Mouse (Mus musculus): Measurements from ENCODE around the gene Ak2. TPM values are rescaled to one million over a fixed set of nuclear protein-coding genes. Genes with fewer than 3 reads are reported as not detected.
A peak's percentile ranks its signal among the peaks of the same experiment; 100 is the strongest.

Ak2 gene
- polyA plus RNA-seq, 1 experiment from 2014 or later, result 136 TPM

DNA sequence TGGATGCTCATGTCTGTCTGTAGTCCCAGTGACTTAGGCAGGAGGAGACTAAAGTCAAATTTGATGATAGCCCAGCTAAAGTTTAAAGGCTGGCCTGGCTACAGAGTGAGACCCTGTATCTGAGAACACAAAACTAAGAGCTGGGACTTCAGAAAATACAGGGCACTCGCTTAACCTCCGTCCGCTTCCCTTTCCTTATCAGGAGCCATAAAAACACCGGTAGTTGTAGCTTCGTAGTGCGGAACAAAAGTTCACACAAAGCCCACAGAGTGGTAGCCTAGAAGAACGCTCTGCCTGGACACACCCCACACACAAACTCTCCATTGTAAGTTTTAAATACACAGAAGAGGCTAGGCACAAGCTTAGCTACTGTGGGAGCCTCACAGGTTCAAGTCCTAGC, 3.5 kb downstream of the Ak2 start:
- H3K9me3 ChIP-seq, result no peaks in the 10 kb centered on the region
- peaks cover 35% of the 10 kb centered on the region for H3K36me3 ChIP-seq
- no peak overlapping the region for H3K27ac ChIP-seq (replicated peaks)
- 95% methylated on average over 7 of the region's 7 CpGs for WGBS
- peaks cover 15% of the 10 kb centered on the region; the same call in 1 of the 2 replicates for H3K27me3 ChIP-seq
- H3K4me3 ChIP-seq, result no peak overlapping the region
- no peak overlapping the region for H3K4me2 ChIP-seq (replicated peaks)
- peaks cover 16% of the 10 kb centered on the region for H3K4me1 ChIP-seq
- 0 out of 2 replicates have a peak overlapping the region, but pooled peaks have one; percentile 72 for H3K9ac ChIP-seq (replicated peaks)
- ATAC-seq (ENCODE audit: low FRiP score, low read depth), result no peak

DNA sequence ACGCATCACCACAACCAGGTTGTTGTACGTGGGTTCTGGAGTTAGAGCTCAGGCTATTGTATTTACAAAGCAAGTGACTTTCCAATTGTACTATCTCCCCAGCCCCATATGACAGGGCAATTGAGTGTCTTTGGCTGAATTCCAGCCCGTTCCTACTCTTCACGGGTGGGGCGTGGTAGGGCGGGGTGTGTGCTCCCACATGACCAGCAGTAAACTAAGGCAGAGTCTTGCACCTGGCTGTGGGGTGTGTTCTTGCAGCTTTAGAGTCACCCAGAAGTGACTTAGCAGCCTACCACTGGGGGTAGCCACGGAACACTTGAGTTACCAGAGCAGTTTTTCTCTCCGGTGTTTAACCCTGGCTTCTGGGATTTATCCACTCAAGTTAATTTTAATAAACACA, 5.5 kb downstream of the Ak2 start:
- H3K27ac ChIP-seq (replicated peaks), result no peak overlapping the region
- H3K4me2 ChIP-seq (replicated peaks), result no peak overlapping the region
- peaks cover 55% of the 10 kb centered on the region for H3K36me3 ChIP-seq
- no peak for ATAC-seq (ENCODE audit: low FRiP score, low read depth)
- H3K9ac ChIP-seq (replicated peaks), result no peak overlapping the region
- peaks cover 16% of the 10 kb centered on the region for H3K4me1 ChIP-seq
- H3K4me3 ChIP-seq, result no peak overlapping the region
- 90% methylated on average over 8 of the region's 8 CpGs for WGBS
- H3K27me3 ChIP-seq, result peaks cover 2% of the 10 kb centered on the region; the same call in 1 of the 2 replicates
- H3K9me3 ChIP-seq, result no peaks in the 10 kb centered on the region

DNA sequence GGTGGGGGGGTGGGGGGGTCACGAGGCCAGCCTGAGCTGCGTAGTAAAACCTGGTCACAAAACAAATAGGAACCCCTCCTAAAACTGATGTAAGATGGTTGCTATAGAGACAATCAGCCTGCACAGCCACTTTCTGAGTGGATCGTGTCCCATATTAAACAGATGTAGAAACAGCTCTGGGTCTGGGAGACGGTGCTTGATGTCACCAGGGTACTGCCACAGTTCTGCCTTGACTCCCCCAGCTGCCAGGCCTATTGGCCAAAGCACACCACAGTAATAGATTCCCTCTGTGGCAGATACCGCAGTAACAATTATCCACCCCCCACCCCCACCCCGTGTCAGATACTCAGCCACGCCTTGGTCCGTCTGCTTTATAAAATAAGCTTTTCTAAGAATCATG, 6.6 kb downstream of the Ak2 start:
- Histone ChIP-seq H3K27me3 (no peaks in the 10 kb centered on the region), H3K4me2 (replicated peaks) (no peak overlapping the region), H3K4me3 (no peak overlapping the region), H3K36me3 (peaks cover 66% of the 10 kb centered on the region), H3K4me1 (peaks cover 16% of the 10 kb centered on the region), H3K27ac (replicated peaks) (no peak overlapping the region), H3K9ac (replicated peaks) (no peak overlapping the region), H3K9me3 (no peaks in the 10 kb centered on the region)
- no peak for ATAC-seq (ENCODE audit: low FRiP score, low read depth)
- 92% methylated on average over 8 of the region's 8 CpGs for WGBS

DNA sequence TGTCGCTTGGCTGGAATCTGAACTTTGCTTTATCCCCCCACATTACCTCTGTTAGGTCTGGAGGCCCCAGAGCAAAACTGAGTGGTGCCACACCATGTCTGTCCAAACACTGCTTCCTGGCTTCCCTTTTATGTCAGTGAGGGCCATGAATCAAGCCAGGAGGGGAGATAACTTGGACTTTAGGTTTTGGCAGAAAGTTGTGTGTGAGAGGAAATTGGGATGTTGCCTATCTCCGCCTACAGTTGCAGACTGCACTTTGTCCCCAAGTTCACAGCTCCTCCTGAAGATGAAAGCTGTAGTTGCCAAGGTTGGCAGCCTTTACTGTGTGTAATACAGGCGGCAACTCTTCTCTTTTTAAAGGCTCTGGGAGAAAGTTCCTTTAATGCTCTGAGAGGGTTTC, 9.0 kb downstream of the Ak2 start:
- Histone ChIP-seq H3K9me3 (no peaks in the 10 kb centered on the region), H3K4me2 (replicated peaks) (no peak overlapping the region), H3K27me3 (no peaks in the 10 kb centered on the region), H3K9ac (replicated peaks) (no peak overlapping the region), H3K4me3 (no peak overlapping the region), H3K27ac (replicated peaks) (no peak overlapping the region), H3K4me1 (no peaks in the 10 kb centered on the region), H3K36me3 (peaks cover 77% of the 10 kb centered on the region)
- ATAC-seq (ENCODE audit: low FRiP score, low read depth), result no peak
- 94% methylated on average over 3 of the region's 3 CpGs for WGBS

DNA sequence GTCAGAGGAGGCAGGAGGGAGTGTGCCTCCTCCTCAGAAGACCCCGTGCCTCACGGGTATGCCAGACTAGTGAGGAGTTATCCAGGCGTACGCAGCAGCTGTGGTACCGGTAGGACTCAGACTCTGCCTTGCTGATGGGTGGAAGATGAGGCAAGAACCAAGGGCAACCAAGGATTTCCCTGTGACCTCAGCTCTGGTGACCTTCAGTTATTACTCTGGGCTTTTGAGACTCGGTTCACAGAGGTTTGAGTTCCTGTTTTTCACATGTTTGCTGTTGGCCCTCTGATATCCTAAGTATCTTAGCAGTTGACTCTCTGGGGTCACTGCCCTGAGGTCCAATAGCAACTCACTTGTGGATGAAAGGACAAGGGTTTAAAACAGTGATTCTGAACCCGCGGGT, 12.0 kb downstream of the Ak2 start:
- Histone ChIP-seq H3K9me3 (no peaks in the 10 kb centered on the region), H3K4me3 (no peak overlapping the region), H3K4me1 (no peaks in the 10 kb centered on the region), H3K4me2 (replicated peaks) (no peak overlapping the region), H3K9ac (replicated peaks) (no peak overlapping the region), H3K27ac (replicated peaks) (no peak overlapping the region), H3K36me3 (peaks cover 77% of the 10 kb centered on the region), H3K27me3 (no peaks in the 10 kb centered on the region)
- no peak for ATAC-seq (ENCODE audit: low FRiP score, low read depth)
- WGBS, result 88% methylated on average over 8 of the region's 8 CpGs

DNA sequence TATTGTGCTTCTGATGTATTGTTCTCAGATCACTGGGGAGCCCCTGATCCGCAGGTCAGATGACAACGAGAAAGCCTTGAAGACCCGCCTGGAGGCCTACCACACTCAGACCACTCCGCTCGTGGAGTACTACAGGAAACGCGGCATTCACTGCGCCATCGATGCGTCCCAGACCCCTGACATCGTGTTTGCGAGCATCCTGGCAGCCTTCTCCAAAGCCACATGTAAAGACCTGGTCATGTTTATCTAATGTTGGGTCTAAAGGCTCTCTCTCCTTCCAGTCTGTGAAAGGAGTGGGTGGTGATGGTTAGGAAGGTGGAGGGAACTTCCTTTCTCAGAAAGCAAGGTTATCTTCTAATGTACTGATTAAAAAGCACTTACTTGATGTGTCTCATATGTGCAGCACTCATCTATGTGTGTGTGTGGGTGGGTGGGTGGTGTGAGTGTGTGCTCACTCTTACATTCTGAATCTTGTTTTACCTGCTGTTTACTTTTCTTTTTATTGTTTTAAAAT, 16.3 kb downstream of the Ak2 start:
- no peaks in the 10 kb centered on the region for H3K27me3 ChIP-seq
- no peak overlapping the region for H3K4me3 ChIP-seq
- H3K4me2 ChIP-seq (replicated peaks), result no peak overlapping the region
- no peak overlapping the region for H3K9ac ChIP-seq (replicated peaks)
- no peaks in the 10 kb centered on the region for H3K9me3 ChIP-seq
- WGBS, result 80% methylated on average over 12 of the region's 12 CpGs
- no peak overlapping the region for H3K27ac ChIP-seq (replicated peaks)
- H3K36me3 ChIP-seq, result peaks cover 56% of the 10 kb centered on the region
- no peak for ATAC-seq (ENCODE audit: low FRiP score, low read depth)
- H3K4me1 ChIP-seq, result 0 out of 2 replicates have a peak, but pooled peaks cover 4% of the 10 kb centered on the region

DNA sequence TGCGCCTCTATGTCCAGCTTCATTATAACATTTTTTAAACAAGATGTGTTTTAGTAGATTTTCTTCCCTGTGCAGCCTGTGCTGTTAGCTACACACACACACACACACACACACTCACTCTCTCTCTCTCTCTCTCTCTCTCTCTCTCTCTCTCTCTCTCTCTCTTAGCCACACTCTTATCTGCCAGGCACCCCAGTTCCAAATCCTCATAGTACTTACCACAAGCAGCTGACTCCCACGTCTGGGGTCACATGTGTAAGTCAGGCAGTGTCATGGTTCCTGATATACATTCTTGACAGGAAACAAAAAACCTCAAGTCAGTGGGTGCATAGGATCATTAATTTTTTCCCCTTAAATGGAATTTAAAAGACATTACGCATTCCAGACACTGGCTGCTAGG, 16.9 kb downstream of the Ak2 start:
- H3K4me1 ChIP-seq, result 0 out of 2 replicates have a peak, but pooled peaks cover 4% of the 10 kb centered on the region
- H3K27ac ChIP-seq (replicated peaks), result no peak overlapping the region
- no peak overlapping the region for H3K4me2 ChIP-seq (replicated peaks)
- H3K27me3 ChIP-seq, result no peaks in the 10 kb centered on the region
- no peak overlapping the region for H3K9ac ChIP-seq (replicated peaks)
- peaks cover 50% of the 10 kb centered on the region for H3K36me3 ChIP-seq
- no peaks in the 10 kb centered on the region for H3K9me3 ChIP-seq
- ATAC-seq (ENCODE audit: low FRiP score, low read depth), result no peak
- 87% methylated on average over 3 of the region's 3 CpGs for WGBS
- no peak overlapping the region for H3K4me3 ChIP-seq

DNA sequence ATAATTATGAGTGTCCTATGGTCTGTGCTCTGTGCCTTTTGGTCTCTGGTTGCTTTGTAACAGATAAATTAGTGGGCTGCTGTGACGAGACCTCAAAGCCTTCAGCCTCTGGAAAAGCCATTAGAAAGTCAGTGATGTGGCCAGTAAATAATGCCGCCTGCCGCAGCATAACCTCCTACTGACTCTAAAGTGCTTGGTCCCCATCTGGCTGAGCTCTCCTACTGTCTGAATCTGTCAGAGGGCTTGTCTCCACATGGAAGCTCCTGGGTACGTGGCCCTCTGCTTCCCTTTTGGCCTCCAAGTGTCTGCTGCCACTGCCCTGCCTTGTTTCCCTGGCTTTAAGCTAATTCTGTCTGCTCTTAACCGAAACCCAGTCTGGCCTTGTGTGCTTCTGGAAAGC, 17.8 kb downstream of the Ak2 start:
- Histone ChIP-seq H3K27me3 (no peaks in the 10 kb centered on the region), H3K9ac (replicated peaks) (no peak overlapping the region), H3K27ac (replicated peaks) (no peak overlapping the region), H3K4me2 (replicated peaks) (no peak overlapping the region), H3K4me3 (no peak overlapping the region), H3K4me1 (0 out of 2 replicates have a peak, but pooled peaks cover 4% of the 10 kb centered on the region), H3K9me3 (no peaks in the 10 kb centered on the region), H3K36me3 (peaks cover 45% of the 10 kb centered on the region)
- ATAC-seq (ENCODE audit: low FRiP score, low read depth), result no peak
- WGBS, result 85% methylated on average over 5 of the region's 5 CpGs

DNA sequence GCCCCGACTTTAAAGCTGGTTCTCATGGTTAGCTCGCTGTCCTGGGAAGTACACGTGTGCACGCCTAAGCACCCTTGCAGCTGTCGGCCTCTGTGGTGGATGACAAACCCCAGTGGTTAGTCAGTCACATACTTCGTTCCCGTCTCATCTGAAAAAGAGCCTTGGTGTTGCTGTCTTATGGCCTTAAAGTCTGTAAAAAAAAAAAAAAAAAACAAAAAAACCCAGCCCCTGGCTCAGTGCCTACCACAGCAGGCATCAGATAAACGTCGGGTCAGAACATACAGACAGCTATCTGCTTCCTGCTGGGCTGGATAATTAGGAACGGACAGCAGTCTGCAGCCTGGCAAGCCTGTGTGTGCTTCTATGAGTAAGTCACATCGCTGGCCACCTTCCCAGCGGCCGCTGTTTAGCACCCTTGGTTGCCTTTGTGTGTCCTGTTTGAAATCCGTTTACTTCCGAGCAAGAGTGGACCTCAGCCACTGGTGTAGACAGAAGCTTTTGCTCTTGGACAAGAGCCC, 19.9 kb downstream of the Ak2 start:
- Histone ChIP-seq H3K36me3 (peaks cover 39% of the 10 kb centered on the region), H3K4me3 (no peak overlapping the region), H3K4me1 (peaks cover 9% of the 10 kb centered on the region; the same call in 1 of the 2 replicates), H3K27me3 (no peaks in the 10 kb centered on the region), H3K9ac (replicated peaks) (no peak overlapping the region), H3K9me3 (no peaks in the 10 kb centered on the region), H3K4me2 (replicated peaks) (no peak overlapping the region), H3K27ac (replicated peaks) (peak overlapping the region; percentile 42; the same call in 1 of the 2 replicates)
- no peak for ATAC-seq (ENCODE audit: low FRiP score, low read depth)
- WGBS, result 41% methylated on average over 15 of the region's 15 CpGs

DNA sequence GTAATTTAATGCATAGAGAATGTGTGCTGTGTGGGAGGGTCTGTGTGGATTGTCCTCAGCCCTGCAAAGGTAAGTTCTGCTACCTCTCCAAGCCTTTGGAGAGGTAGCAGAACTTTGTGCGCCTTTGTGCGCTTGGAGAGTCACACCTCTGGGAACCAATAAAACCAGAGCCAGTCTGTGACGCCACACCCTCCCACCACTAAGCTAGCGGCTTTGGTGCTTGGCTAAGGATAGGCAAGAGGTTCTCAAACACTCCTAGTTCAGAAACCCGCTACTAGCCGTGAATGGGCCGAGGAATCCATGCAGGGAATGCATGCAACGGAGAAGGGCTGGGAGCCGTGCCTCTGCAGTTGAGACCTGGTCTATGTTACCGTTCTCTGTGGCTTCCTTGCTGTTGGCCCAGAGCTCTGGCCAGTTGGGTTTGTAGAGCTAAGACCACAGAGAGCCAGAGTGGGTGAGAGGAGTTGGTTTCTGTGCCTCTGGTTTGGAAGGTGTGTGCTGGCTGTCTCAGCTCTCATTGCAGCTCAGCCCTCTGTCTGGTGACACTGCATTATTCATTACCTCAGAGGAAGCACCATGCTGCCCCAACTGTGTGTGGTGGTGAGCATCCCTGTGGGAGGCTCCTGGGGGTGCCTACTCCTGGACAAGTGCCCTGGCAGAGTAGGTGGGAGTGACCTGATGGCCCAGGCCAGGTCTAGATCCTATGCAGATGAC, 21.6 kb downstream of the Ak2 start:
- Histone ChIP-seq H3K27ac (replicated peaks) (no peak overlapping the region), H3K9ac (replicated peaks) (no peak overlapping the region), H3K36me3 (peaks cover 25% of the 10 kb centered on the region), H3K27me3 (no peaks in the 10 kb centered on the region), H3K9me3 (no peaks in the 10 kb centered on the region), H3K4me2 (replicated peaks) (no peak overlapping the region), H3K4me1 (peaks cover 9% of the 10 kb centered on the region; the same call in 1 of the 2 replicates), H3K4me3 (no peak overlapping the region)
- WGBS, result 67% methylated on average over 10 of the region's 10 CpGs
- no peak for ATAC-seq (ENCODE audit: low FRiP score, low read depth)

DNA sequence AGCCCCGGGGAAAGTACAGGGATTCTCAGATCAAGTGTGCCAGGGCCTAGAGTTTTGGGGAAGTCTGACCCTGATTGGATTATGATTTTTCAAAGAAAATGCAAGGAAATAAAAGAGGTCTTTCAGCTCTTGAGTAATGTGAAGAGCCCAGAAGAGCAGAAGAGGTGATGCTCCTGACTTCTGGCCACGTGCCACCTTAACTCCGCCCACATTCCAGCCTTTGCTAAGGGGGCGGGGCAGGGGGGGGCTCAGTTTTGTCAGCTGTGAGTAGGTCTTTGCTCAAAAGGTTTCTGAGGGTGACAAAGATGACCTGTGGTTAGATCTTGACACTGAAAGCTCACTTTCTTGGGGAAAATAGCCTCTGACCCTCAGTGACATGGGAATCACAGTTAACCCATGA, 24.6 kb downstream of the Ak2 start:
- no peak for ATAC-seq (ENCODE audit: low FRiP score, low read depth)
- no peak overlapping the region for H3K4me3 ChIP-seq
- H3K27me3 ChIP-seq, result no peaks in the 10 kb centered on the region
- no peaks in the 10 kb centered on the region for H3K9me3 ChIP-seq
- H3K4me2 ChIP-seq (replicated peaks), result no peak overlapping the region
- H3K27ac ChIP-seq (replicated peaks), result no peak overlapping the region
- no peak overlapping the region for H3K9ac ChIP-seq (replicated peaks)
- 37% methylated on average over 4 of the region's 4 CpGs for WGBS
- peaks cover 13% of the 10 kb centered on the region; the same call in 1 of the 2 replicates for H3K4me1 ChIP-seq
- H3K36me3 ChIP-seq, result no peaks in the 10 kb centered on the region

DNA sequence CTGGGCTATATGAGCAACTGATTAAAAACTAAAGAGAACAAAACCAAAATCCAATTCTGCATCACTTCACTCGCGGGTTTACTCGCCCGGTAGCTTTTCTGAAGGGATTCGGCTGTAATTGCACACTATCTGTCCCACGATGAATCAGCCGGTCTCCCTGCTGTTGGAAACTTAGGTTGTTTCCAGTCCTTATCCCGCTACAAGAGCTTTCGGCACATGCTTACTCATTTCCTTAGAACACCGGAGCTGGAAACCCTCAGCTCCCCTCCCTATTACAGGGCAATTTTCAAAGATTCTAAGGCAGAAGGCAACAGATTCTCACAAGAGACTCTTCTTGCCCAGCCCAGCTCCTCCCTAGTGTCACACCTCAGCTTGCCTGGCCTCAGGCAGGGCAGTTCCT, 25.4 kb downstream of the Ak2 start:
- no peaks in the 10 kb centered on the region for H3K27me3 ChIP-seq
- H3K4me2 ChIP-seq (replicated peaks), result no peak overlapping the region
- H3K4me3 ChIP-seq, result no peak overlapping the region
- H3K9me3 ChIP-seq, result no peaks in the 10 kb centered on the region
- no peak for ATAC-seq (ENCODE audit: low FRiP score, low read depth)
- H3K4me1 ChIP-seq, result peaks cover 9% of the 10 kb centered on the region; the same call in 1 of the 2 replicates
- no peak overlapping the region for H3K27ac ChIP-seq (replicated peaks)
- 88% methylated on average over 10 of the region's 10 CpGs for WGBS
- H3K9ac ChIP-seq (replicated peaks), result no peak overlapping the region
- H3K36me3 ChIP-seq, result no peaks in the 10 kb centered on the region
